Mouse (Mus musculus) liver, embryonic 16.5 days (tissue): ENCODE data around the gene Fam20a. TPM values are rescaled to one million over a fixed set of nuclear protein-coding genes. Genes with fewer than 3 reads are reported as not detected.

Experiments
- ATAC-seq: fragments of 200-750 bp; cut with Nextera tagmentation; 2 replicates; pipeline ENCODE4 v1.8.0; 2017; ENCODE audit warnings: low read depth, mild to moderate bottlenecking, moderate number of reproducible peaks, moderate library complexity
- H3K27ac ChIP-seq: fragments of 300-500 bp; sonication (generic); 2 replicates; pipeline ENCODE4 v1.5.1; 2014; ENCODE audit warnings: mild to moderate bottlenecking, low read length
- H3K27me3 ChIP-seq: fragments of 300-500 bp; sonication (generic); 2 replicates; pipeline ENCODE4 v1.6.1; 2014; ENCODE audit warnings: low read depth, low read length, mixed read lengths; ENCODE audit not compliant: control insufficient read depth, insufficient read depth
- H3K36me3 ChIP-seq: fragments of 300-500 bp; sonication (generic); 2 replicates; pipeline ENCODE4 v1.6.1; 2014; ENCODE audit warnings: mild to moderate bottlenecking; ENCODE audit not compliant: control insufficient read depth, insufficient read depth
- H3K4me1 ChIP-seq: fragments of 300-500 bp; sonication (generic); 2 replicates; pipeline ENCODE4 v1.6.1; 2014; ENCODE audit warnings: low read depth, low read length, mixed read lengths; ENCODE audit not compliant: control insufficient read depth
- H3K4me2 ChIP-seq: fragments of 300-500 bp; sonication (generic); 2 replicates; pipeline ENCODE4 v1.6.1; 2014; ENCODE audit warnings: low read depth, low read length, mixed read lengths
- H3K4me3 ChIP-seq: fragments of 300-500 bp; sonication (generic); 2 replicates; pipeline ENCODE4 v1.5.1; 2014; ENCODE audit warnings: low read depth, mild to moderate bottlenecking, low read length
- H3K9ac ChIP-seq: fragments of 300-500 bp; sonication (generic); 2 replicates; pipeline ENCODE4 v1.6.1; 2014; ENCODE audit warnings: low read depth, low read length
- H3K9me3 ChIP-seq: fragments of 300-500 bp; sonication (generic); replicated peaks from 2 replicates; pipeline ENCODE4 v1.6.1; 2016; ENCODE audit warnings: low read length; ENCODE audit not compliant: control insufficient read depth
- WGBS: fragments of 180-500 bp; shearing (Covaris S2); extraction: QIAGEN DNeasy Blood & Tissue Kit; methylation state at CpG from one replicate; pipeline ENCODE4 v1.1.7; 2014; ENCODE audit not compliant: insufficient replicate concordance; 5-methylcytosine and 5-hydroxymethylcytosine counted together
- polyA plus RNA-seq: library from polyadenylated mRNA; unstranded; fragments of >200 nt; fragmentation: Nextera tagmentation; extraction: Ambion mirVana; gene quantifications from 2 replicates; pipeline ENCODE4 v1.2.1, GENCODE M21; 2015

The Fam20a gene
- 7.7 and 10.3 TPM in 2 replicates for polyA plus RNA-seq

GRCm38 (mm10) chr11:109721781-109722446 is at the start of gene Fam20a:
TSS of gene Fam20a (minus strand) at chr11:109722279.
- peak; percentile 5; the same call in 1 of the 2 replicates for ATAC-seq
- WGBS, result 3% methylated on average over 30 of the region's 31 CpGs

GRCm38 (mm10) chr11:109771381-109771780 is 49.3 kb upstream of the Fam20a start:
- no peaks in the 10 kb centered on the region for H3K36me3 ChIP-seq
- H3K27me3 ChIP-seq, result no peaks in the 10 kb centered on the region
- no peaks in the 10 kb centered on the region for H3K9me3 ChIP-seq
- H3K4me2 ChIP-seq, result no peak overlapping the region
- H3K4me3 ChIP-seq, result no peak overlapping the region
- no peaks in the 10 kb centered on the region for H3K4me1 ChIP-seq
- no peak overlapping the region for H3K9ac ChIP-seq
- WGBS, result 65% methylated on average over 1 of the region's 1 CpGs
- H3K27ac ChIP-seq, result no peak overlapping the region
- no peak for ATAC-seq

More at GRCm38 (mm10) chr11:109721781-109722446, at the start of gene Fam20a:
- peak within 1 kb of the TSS; percentile 52 for H3K4me2 ChIP-seq
- no peaks in the 10 kb centered on the region; the same call in 1 of the 2 replicates for H3K4me1 ChIP-seq
- H3K9me3 ChIP-seq, result no peaks in the 10 kb centered on the region
- no peaks in the 10 kb centered on the region for H3K36me3 ChIP-seq
- peak within 1 kb of the TSS; percentile 87 for H3K27ac ChIP-seq
- H3K9ac ChIP-seq, result peak within 1 kb of the TSS; percentile 62
- peak within 1 kb of the TSS; percentile 59 for H3K4me3 ChIP-seq
- H3K27me3 ChIP-seq, result peaks cover 25% of the 10 kb centered on the region

- no peaks in the 10 kb centered on the region for H3K27me3 ChIP-seq
- no peak overlapping the region for H3K4me2 ChIP-seq
- H3K9me3 ChIP-seq, result no peaks in the 10 kb centered on the region
- H3K9ac ChIP-seq, result no peak overlapping the region
- H3K4me1 ChIP-seq, result no peaks in the 10 kb centered on the region
- no peak overlapping the region for H3K4me3 ChIP-seq
- ATAC-seq, result no peak
- WGBS, result 72% methylated on average over 14 of the region's 14 CpGs
- H3K36me3 ChIP-seq, result no peaks in the 10 kb centered on the region
- H3K27ac ChIP-seq, result no peak overlapping the region
Measured at GRCm38 (mm10) chr11:109770185-109770584, 48.1 kb upstream of the Fam20a start.

- Histone ChIP-seq H3K9me3 (no peaks in the 10 kb centered on the region), H3K4me2 (no peak overlapping the region), H3K9ac (no peak overlapping the region), H3K27ac (no peak overlapping the region), H3K27me3 (no peaks in the 10 kb centered on the region), H3K4me3 (no peak overlapping the region), H3K4me1 (no peaks in the 10 kb centered on the region), H3K36me3 (no peaks in the 10 kb centered on the region)
- WGBS, result 48% methylated on average over 5 of the region's 5 CpGs
- no peak for ATAC-seq
Measured at GRCm38 (mm10) chr11:109769091-109769490, 47.0 kb upstream of the Fam20a start.

GRCm38 (mm10) chr11:109760063-109760462 is 38.0 kb upstream of the Fam20a start:
- H3K4me1 ChIP-seq, result no peaks in the 10 kb centered on the region
- H3K4me3 ChIP-seq, result no peak overlapping the region
- H3K27me3 ChIP-seq, result no peaks in the 10 kb centered on the region
- WGBS, result 62% methylated on average over 7 of the region's 7 CpGs
- H3K27ac ChIP-seq, result no peak overlapping the region
- no peak overlapping the region for H3K4me2 ChIP-seq
- H3K36me3 ChIP-seq, result no peaks in the 10 kb centered on the region
- ATAC-seq, result no peak
- no peaks in the 10 kb centered on the region for H3K9me3 ChIP-seq
- no peak overlapping the region for H3K9ac ChIP-seq

- Histone ChIP-seq H3K4me2 (no peak overlapping the region), H3K4me3 (no peak overlapping the region), H3K9me3 (no peaks in the 10 kb centered on the region), H3K9ac (no peak overlapping the region), H3K27me3 (no peaks in the 10 kb centered on the region), H3K36me3 (no peaks in the 10 kb centered on the region), H3K27ac (no peak overlapping the region), H3K4me1 (no peaks in the 10 kb centered on the region)
- ATAC-seq, result no peak
- 67% methylated on average over 2 of the region's 2 CpGs for WGBS
Measured at GRCm38 (mm10) chr11:109758616-109759215, 36.6 kb upstream of the Fam20a start.

GRCm38 (mm10) chr11:109754105-109754602 is 32.1 kb upstream of the Fam20a start:
- H3K9me3 ChIP-seq, result no peaks in the 10 kb centered on the region
- no peak overlapping the region for H3K27ac ChIP-seq
- no peak overlapping the region for H3K4me2 ChIP-seq
- H3K36me3 ChIP-seq, result no peaks in the 10 kb centered on the region
- H3K9ac ChIP-seq, result no peak overlapping the region
- H3K4me1 ChIP-seq, result no peaks in the 10 kb centered on the region
- no peak overlapping the region for H3K4me3 ChIP-seq
- ATAC-seq, result no peak
- 53% methylated on average over 7 of the region's 7 CpGs for WGBS
- no peaks in the 10 kb centered on the region for H3K27me3 ChIP-seq

- no peaks in the 10 kb centered on the region for H3K4me1 ChIP-seq
- H3K4me2 ChIP-seq, result no peak overlapping the region
- H3K4me3 ChIP-seq, result no peak overlapping the region
- H3K9me3 ChIP-seq, result no peaks in the 10 kb centered on the region
- H3K27me3 ChIP-seq, result no peaks in the 10 kb centered on the region
- no peak overlapping the region for H3K9ac ChIP-seq
- H3K27ac ChIP-seq, result no peak overlapping the region
- no peaks in the 10 kb centered on the region for H3K36me3 ChIP-seq
- WGBS, result 45% methylated on average over 12 of the region's 12 CpGs
- no peak for ATAC-seq
Measured at GRCm38 (mm10) chr11:109751636-109752603, 29.8 kb upstream of the Fam20a start.
